Mouse (Mus musculus): ENCODE measurements around the gene Ckap4.
"Not testable (repeated sequence)": the region's sequence is repeated elsewhere in the genome, so short reads cannot be mapped to it uniquely, and the experiment has no call there.

Gene Ckap4

GRCm38 (mm10) chr10:84498867-84499266 lies 35.0 kb downstream of the Ckap4 start:
- no peak for DNase-seq (ENCODE audit: inconsistent ontology term)

GRCm38 (mm10) chr10:84496805-84497204 lies 37.1 kb downstream of the Ckap4 start:
- DNase-seq (ENCODE audit: inconsistent ontology term): no peak

- DNase-seq (ENCODE audit: inconsistent ontology term): no peak
These were observed 39.4 kb downstream of the Ckap4 start for GRCm38 (mm10) chr10:84494432-84494831.

- no peak for DNase-seq (ENCODE audit: inconsistent ontology term)
These were observed 43.7 kb downstream of the Ckap4 start for GRCm38 (mm10) chr10:84490115-84490514.

GRCm38 (mm10) chr10:84488315-84488714 lies 45.5 kb downstream of the Ckap4 start:
- DNase-seq (ENCODE audit: inconsistent ontology term): peak; percentile 22

GRCm38 (mm10) chr10:84484661-84485060 lies 49.2 kb downstream of the Ckap4 start:
- DNase-seq (ENCODE audit: inconsistent ontology term): peak; percentile 18

GRCm38 (mm10) chr10:84483553-84483952 lies 50.3 kb downstream of the Ckap4 start:
- no peak for DNase-seq (ENCODE audit: inconsistent ontology term)

GRCm38 (mm10) chr10:84483069-84483468 lies 50.8 kb downstream of the Ckap4 start:
- DNase-seq (ENCODE audit: inconsistent ontology term): no peak

GRCm38 (mm10) chr10:84482418-84482817 lies 51.4 kb downstream of the Ckap4 start:
- DNase-seq (ENCODE audit: inconsistent ontology term): not testable (repeated sequence)

GRCm38 (mm10) chr10:84481327-84481671 lies 52.6 kb downstream of the Ckap4 start:
- DNase-seq (ENCODE audit: inconsistent ontology term): peak; percentile 51

- peak; percentile 73 for DNase-seq (ENCODE audit: inconsistent ontology term)
These were observed 53.1 kb downstream of the Ckap4 start for GRCm38 (mm10) chr10:84480667-84481326.

- DNase-seq (ENCODE audit: inconsistent ontology term): peak; percentile 36
These were observed 53.7 kb downstream of the Ckap4 start for GRCm38 (mm10) chr10:84480146-84480545.

GRCm38 (mm10) chr10:84477613-84478076 lies 56.2 kb downstream of the Ckap4 start:
- no peak for DNase-seq (ENCODE audit: inconsistent ontology term)

GRCm38 (mm10) chr10:84477045-84477612 lies 56.7 kb downstream of the Ckap4 start:
- no peak for DNase-seq (ENCODE audit: inconsistent ontology term)

Measured in Muller cell, postnatal 12 days (primary cell).